Mouse (Mus musculus) liver, embryonic 15.5 days (tissue): ENCODE data around the gene 1700109H08Rik. TPM values are rescaled to one million over a fixed set of nuclear protein-coding genes. Genes with fewer than 3 reads are reported as not detected.
"Not testable (repeated sequence)": the region's sequence is repeated elsewhere in the genome, so short reads cannot be mapped to it uniquely, and the experiment has no call there.

Experiments
- ATAC-seq: fragments of 200-750 bp; cut with Nextera tagmentation; 2 replicates; pipeline ENCODE4 v1.8.0; 2017; ENCODE audit warnings: moderate number of reproducible peaks, mild to moderate bottlenecking, moderate library complexity; ENCODE audit not compliant: insufficient read depth
- H3K27ac ChIP-seq: fragments of 300-500 bp; sonication (generic); replicated peaks from 2 replicates; pipeline ENCODE4 v1.5.1; 2015; ENCODE audit warnings: mild to moderate bottlenecking, inconsistent platforms
- H3K27me3 ChIP-seq: fragments of 300-500 bp; sonication (generic); 2 replicates; pipeline ENCODE4 v1.6.1; 2015; ENCODE audit warnings: mild to moderate bottlenecking, inconsistent platforms
- H3K36me3 ChIP-seq: fragments of 300-500 bp; sonication (generic); replicated peaks from 2 replicates; pipeline ENCODE4 v1.6.1; 2015; ENCODE audit warnings: moderate library complexity, mild to moderate bottlenecking, inconsistent platforms
- H3K4me1 ChIP-seq: fragments of 300-500 bp; sonication (generic); replicated peaks from 2 replicates; pipeline ENCODE4 v1.6.1; 2015; ENCODE audit warnings: inconsistent platforms
- H3K4me2 ChIP-seq: fragments of 300-500 bp; sonication (generic); 2 replicates; pipeline ENCODE4 v1.6.1; 2015; ENCODE audit warnings: moderate library complexity, mild to moderate bottlenecking, inconsistent platforms
- H3K4me3 ChIP-seq: fragments of 300-500 bp; sonication (generic); replicated peaks from 2 replicates; pipeline ENCODE4 v1.5.1; 2015; ENCODE audit warnings: mild to moderate bottlenecking, inconsistent platforms
- H3K9ac ChIP-seq: fragments of 300-500 bp; sonication (generic); 2 replicates; pipeline ENCODE4 v1.6.1; 2015; ENCODE audit warnings: moderate library complexity, mild to moderate bottlenecking, inconsistent platforms
- H3K9me3 ChIP-seq: fragments of 300-500 bp; sonication (generic); replicated peaks from 2 replicates; pipeline ENCODE4 v1.6.1; 2016; ENCODE audit warnings: inconsistent platforms
- WGBS: fragments of 180-500 bp; shearing (Covaris S2); methylation state at CpG from one replicate; pipeline ENCODE4 v1.1.7; 2015; ENCODE audit warnings: mixed read lengths; ENCODE audit not compliant: insufficient replicate concordance; 5-methylcytosine and 5-hydroxymethylcytosine counted together
- polyA plus RNA-seq: library from polyadenylated mRNA; unstranded; fragments of >200 nt; fragmentation: Nextera tagmentation; extraction: Ambion mirVana; gene quantifications from 2 replicates; pipeline ENCODE4 v1.2.1, GENCODE M21; 2015

The 1700109H08Rik gene
- 1.3 and 1.4 TPM in 2 replicates for polyA plus RNA-seq

DNA sequence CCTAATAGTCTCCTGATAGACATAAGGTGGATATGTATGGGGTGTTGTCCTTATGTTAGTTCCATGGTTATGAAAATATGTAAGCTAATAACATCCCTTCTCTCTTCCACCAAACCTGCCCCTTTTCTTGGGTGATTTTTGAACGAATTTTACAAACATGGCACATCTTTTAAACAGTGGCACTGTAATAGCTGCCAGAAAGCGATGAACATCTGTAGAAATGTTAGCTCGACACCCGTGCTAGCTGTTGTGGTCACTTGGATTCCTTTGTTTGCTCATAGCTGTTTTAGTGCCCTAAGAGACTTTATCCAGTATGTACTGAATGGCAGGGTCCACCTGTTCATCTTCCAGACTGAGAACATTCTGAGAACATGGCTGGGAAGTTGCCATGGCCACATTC lies at the start of gene 1700109H08Rik:
Gene 1700109H08Rik (plus strand): TSS at position 301 of the 400 bp plus-strand sequence.
- 85% methylated on average over 4 of the region's 4 CpGs for WGBS
- no peak within 1 kb of the TSS for H3K9ac ChIP-seq
- no peak within 1 kb of the TSS for H3K4me2 ChIP-seq
- H3K4me3 ChIP-seq: no peak within 1 kb of the TSS
- peaks cover 92% of the 10 kb centered on the region for H3K36me3 ChIP-seq
- H3K9me3 ChIP-seq: no peaks in the 10 kb centered on the region
- no peaks in the 10 kb centered on the region for H3K4me1 ChIP-seq
- ATAC-seq: no peak
- H3K27ac ChIP-seq: no peak within 1 kb of the TSS
- no peaks in the 10 kb centered on the region for H3K27me3 ChIP-seq

DNA sequence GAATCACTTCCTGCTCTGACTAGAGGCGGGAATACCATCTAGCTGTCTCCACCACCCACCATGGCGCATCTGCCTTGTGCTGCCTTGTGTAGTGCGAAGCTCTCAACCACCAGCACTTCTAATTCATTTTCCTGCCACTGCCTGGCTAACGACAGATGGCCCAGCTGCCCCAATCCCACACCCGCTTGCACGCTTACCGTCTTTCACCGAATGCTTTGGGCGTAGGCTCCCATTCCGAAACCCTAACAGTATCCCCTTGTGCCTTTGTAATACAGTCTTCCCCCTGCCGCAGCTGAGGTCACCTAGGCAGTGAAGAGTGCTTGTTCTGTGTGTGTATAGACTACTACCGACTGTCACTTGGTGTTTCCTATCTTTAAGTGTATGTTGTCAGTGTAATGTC lies 49.6 kb upstream of the 1700109H08Rik start:
- H3K9ac ChIP-seq: no peak overlapping the region
- H3K27ac ChIP-seq: no peak overlapping the region
- no peak overlapping the region for H3K4me2 ChIP-seq
- no peaks in the 10 kb centered on the region for H3K4me1 ChIP-seq
- no peak for ATAC-seq
- H3K36me3 ChIP-seq: peaks cover 34% of the 10 kb centered on the region
- H3K9me3 ChIP-seq: no peaks in the 10 kb centered on the region
- WGBS: 79% methylated on average over 12 of the region's 12 CpGs
- no peak overlapping the region for H3K4me3 ChIP-seq
- H3K27me3 ChIP-seq: no peaks in the 10 kb centered on the region

DNA sequence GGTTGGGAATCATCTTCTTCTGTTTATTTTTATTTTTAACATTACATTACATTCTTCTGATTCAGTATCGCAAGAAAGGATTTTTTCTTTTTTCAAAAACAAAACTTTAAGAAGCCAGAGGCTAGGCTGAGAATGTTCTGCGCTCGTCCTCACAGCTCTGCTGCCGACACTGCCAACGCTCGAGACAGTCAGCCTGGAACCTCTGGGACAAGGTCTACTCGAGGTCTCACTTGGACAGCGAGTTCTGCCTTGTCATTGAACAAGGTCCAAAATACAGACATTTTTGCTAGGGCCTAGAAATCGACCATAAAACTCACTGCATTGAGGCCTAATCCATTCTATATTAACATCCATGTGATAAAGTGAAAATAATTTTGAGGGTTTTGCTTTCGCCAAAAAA lies 48.5 kb upstream of the 1700109H08Rik start:
- H3K36me3 ChIP-seq: peaks cover 34% of the 10 kb centered on the region
- WGBS: 83% methylated on average over 10 of the region's 10 CpGs

DNA sequence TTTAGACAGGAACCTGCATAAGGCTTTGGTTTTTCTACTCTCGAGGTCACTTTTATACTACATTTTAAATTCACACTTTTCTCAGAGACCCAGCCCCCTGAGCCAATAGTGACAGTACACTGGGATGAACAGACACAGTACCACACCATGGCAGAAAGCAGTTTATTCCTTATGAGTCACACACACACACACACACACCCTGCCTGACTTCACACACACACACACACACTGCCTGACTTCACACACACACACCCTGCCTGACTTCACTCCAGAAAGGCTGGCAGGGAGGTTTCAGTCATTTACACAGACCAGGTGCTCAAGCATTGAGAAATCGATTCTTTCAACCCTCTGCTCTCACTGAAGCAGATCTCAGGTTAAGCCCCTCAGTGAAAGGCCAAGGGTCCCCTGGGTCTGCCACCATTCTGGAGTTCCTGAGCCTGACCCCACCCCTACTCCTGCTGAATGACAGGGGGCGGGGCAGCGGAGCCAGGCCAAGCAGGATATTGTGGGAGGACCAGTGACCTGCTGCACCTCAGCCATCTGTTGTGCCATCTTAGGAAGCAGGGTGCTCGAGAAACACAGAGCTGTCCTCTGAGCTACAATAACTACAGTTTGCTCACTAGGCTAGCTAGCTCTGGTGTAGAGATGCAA lies 44.2 kb upstream of the 1700109H08Rik start:
- H3K36me3 ChIP-seq: peaks cover 9% of the 10 kb centered on the region; the same call in 1 of the 2 replicates
- no peak overlapping the region for H3K9ac ChIP-seq
- no peak overlapping the region for H3K4me2 ChIP-seq
- H3K27ac ChIP-seq: no peak overlapping the region
- 0 out of 2 replicates have a peak, but pooled peaks have one; percentile 25 for ATAC-seq
- H3K9me3 ChIP-seq: no peaks in the 10 kb centered on the region
- H3K27me3 ChIP-seq: no peaks in the 10 kb centered on the region
- H3K4me3 ChIP-seq: no peak overlapping the region
- 52% methylated on average over 5 of the region's 5 CpGs for WGBS
- H3K4me1 ChIP-seq: no peaks in the 10 kb centered on the region; the same call in 1 of the 2 replicates

More for the DNA sequence above, 48.5 kb upstream of the 1700109H08Rik start:
- Histone ChIP-seq H3K4me3 (no peak overlapping the region), H3K4me2 (no peak overlapping the region), H3K4me1 (no peaks in the 10 kb centered on the region; the same call in 1 of the 2 replicates), H3K9me3 (no peaks in the 10 kb centered on the region), H3K9ac (no peak overlapping the region), H3K27ac (no peak overlapping the region), H3K27me3 (no peaks in the 10 kb centered on the region)
- ATAC-seq: no peak

- 67% methylated on average over 10 of the region's 10 CpGs for WGBS
- no peak for ATAC-seq
- Histone ChIP-seq H3K27ac (no peak overlapping the region), H3K36me3 (no peaks in the 10 kb centered on the region), H3K9ac (no peak overlapping the region), H3K4me2 (no peak overlapping the region), H3K9me3 (no peaks in the 10 kb centered on the region), H3K27me3 (no peaks in the 10 kb centered on the region), H3K4me1 (no peaks in the 10 kb centered on the region; the same call in 1 of the 2 replicates), H3K4me3 (no peak overlapping the region)
These were observed 41.7 kb upstream of the 1700109H08Rik start for GRCm38 (mm10) chr5:3529585-3530189.

GRCm38 (mm10) chr5:3532048-3532447 lies 39.3 kb upstream of the 1700109H08Rik start:
- H3K27me3 ChIP-seq, ATAC-seq: not testable (repeated sequence)

DNA sequence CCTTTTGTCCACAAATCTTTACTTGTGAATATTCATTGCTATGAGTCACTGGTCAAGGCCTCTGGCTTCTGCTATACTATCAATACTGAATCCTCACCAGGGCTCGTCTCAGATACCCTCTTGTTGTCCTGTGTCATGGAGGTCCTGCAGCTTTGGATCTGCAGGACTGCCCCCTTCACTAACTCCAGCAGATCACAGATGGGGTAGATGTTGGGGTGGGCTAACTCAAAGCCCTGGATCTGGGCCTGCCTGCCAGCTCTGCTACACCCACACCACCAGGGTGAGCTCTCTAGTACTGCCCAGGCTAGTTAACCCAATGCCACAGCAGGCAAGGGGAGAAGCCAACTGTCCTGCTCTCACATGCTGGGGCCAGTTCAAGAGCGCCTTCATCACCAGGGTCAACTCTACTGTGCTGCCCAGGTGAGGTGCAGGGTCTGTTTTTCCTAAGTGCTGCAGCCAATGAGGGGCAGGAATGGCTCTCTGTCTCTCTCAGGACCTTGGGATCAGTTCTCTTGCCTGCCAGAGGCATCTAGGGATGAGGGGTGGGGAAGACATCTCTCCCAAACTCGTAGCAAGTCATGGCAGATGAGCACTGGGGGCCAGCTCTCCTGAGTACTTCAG lies 34.7 kb upstream of the 1700109H08Rik start:
- no peak for ATAC-seq
- H3K4me3 ChIP-seq: no peak overlapping the region
- no peaks in the 10 kb centered on the region; the same call in 1 of the 2 replicates for H3K4me1 ChIP-seq
- no peaks in the 10 kb centered on the region for H3K9me3 ChIP-seq
- H3K27me3 ChIP-seq: peaks cover 2% of the 10 kb centered on the region; the same call in 1 of the 2 replicates
- WGBS: 52% methylated on average over 3 of the region's 3 CpGs
- H3K9ac ChIP-seq: no peak overlapping the region
- no peak overlapping the region for H3K4me2 ChIP-seq
- no peak overlapping the region for H3K27ac ChIP-seq
- H3K36me3 ChIP-seq: no peaks in the 10 kb centered on the region

More at GRCm38 (mm10) chr5:3532048-3532447, 39.3 kb upstream of the 1700109H08Rik start:
- not testable (repeated sequence) for H3K4me2 ChIP-seq, H3K27ac ChIP-seq, H3K4me1 ChIP-seq, H3K9ac ChIP-seq, H3K9me3 ChIP-seq, H3K4me3 ChIP-seq, H3K36me3 ChIP-seq

GRCm38 (mm10) chr5:3538505-3539472 lies 32.6 kb upstream of the 1700109H08Rik start:
- peaks cover 4% of the 10 kb centered on the region for H3K4me1 ChIP-seq
- no peak for ATAC-seq
- H3K9me3 ChIP-seq: no peaks in the 10 kb centered on the region
- no peak overlapping the region for H3K9ac ChIP-seq
- peaks cover 2% of the 10 kb centered on the region; the same call in 1 of the 2 replicates for H3K27me3 ChIP-seq
- no peak overlapping the region for H3K4me2 ChIP-seq
- no peak overlapping the region for H3K4me3 ChIP-seq
- no peaks in the 10 kb centered on the region for H3K36me3 ChIP-seq
- H3K27ac ChIP-seq: no peak overlapping the region
- WGBS: 47% methylated on average over 11 of the region's 11 CpGs

GRCm38 (mm10) chr5:3541871-3542270 lies 29.5 kb upstream of the 1700109H08Rik start:
- Histone ChIP-seq H3K4me1 (peaks cover 23% of the 10 kb centered on the region), H3K27ac (no peak overlapping the region), H3K4me2 (no peak overlapping the region), H3K9me3 (no peaks in the 10 kb centered on the region), H3K36me3 (peaks cover 6% of the 10 kb centered on the region), H3K4me3 (no peak overlapping the region), H3K27me3 (no peaks in the 10 kb centered on the region), H3K9ac (no peak overlapping the region)
- ATAC-seq: no peak
- 63% methylated on average over 6 of the region's 6 CpGs for WGBS

GRCm38 (mm10) chr5:3543629-3544479 lies 27.5 kb upstream of the 1700109H08Rik start, which contains the start of gene Fam133b:
Gene Fam133b, plus strand, starts transcription at chr5:3543833.
- Histone ChIP-seq H3K27ac (peak within 1 kb of the TSS; percentile 84), H3K4me1 (peaks cover 26% of the 10 kb centered on the region), H3K27me3 (no peaks in the 10 kb centered on the region), H3K4me3 (peak within 1 kb of the TSS; percentile 98), H3K36me3 (peaks cover 11% of the 10 kb centered on the region), H3K4me2 (peak within 1 kb of the TSS; percentile 72), H3K9me3 (no peaks in the 10 kb centered on the region), H3K9ac (peak within 1 kb of the TSS; percentile 97)
- ATAC-seq: peak; percentile 92
- WGBS: under 1% methylated on average over 80 of the region's 80 CpGs
